Mouse (Mus musculus): Measurements from ENCODE around the gene Slc4a1ap. TPM values are rescaled to one million over a fixed set of nuclear protein-coding genes. Genes with fewer than 3 reads are reported as not detected.
A peak's percentile ranks its signal among the peaks of the same experiment; 100 is the strongest.
"Not testable (repeated sequence)": the region's sequence is repeated elsewhere in the genome, so short reads cannot be mapped to it uniquely, and the experiment has no call there.

Gene Slc4a1ap
- total RNA-seq (2021), result 10 to 100 TPM; 19.8 to 22.8 TPM

- intact Hi-C loops (cut with DNase I), result no loop called here
- peak; percentile 83 to 91 for DNase-seq
These were observed at the start of gene Slc4a1ap for GRCm38 (mm10) chr5:31526354-31527116. Gene Slc4a1ap, plus strand, starts transcription at chr5:31526995.

- intact Hi-C loops (cut with DNase I), result no loop called here
- DNase-seq, result no peak
These were observed 46.3 kb upstream of the Slc4a1ap start for GRCm38 (mm10) chr5:31480536-31480935.

- intact Hi-C loops (cut with DNase I), result no loop called here
- DNase-seq, result no peak
These were observed 41.4 kb upstream of the Slc4a1ap start, which contains the start of gene 4930548H24Rik for GRCm38 (mm10) chr5:31485440-31485839. Gene 4930548H24Rik, plus strand, starts transcription at chr5:31485740.

GRCm38 (mm10) chr5:31487889-31488288, 38.9 kb upstream of the Slc4a1ap start:
- no peak for DNase-seq
- intact Hi-C loops (cut with DNase I), result no loop called here

- DNase-seq, result no peak
- intact Hi-C loops (cut with DNase I), result no loop called here
These were observed 37.6 kb upstream of the Slc4a1ap start for GRCm38 (mm10) chr5:31489116-31489769.

GRCm38 (mm10) chr5:31492031-31492430, 34.8 kb upstream of the Slc4a1ap start:
- no peak for DNase-seq
- intact Hi-C loops (cut with DNase I), result no loop called here

- intact Hi-C loops (cut with DNase I), result no loop called here
- DNase-seq, result peak; percentile 85 to 87
These were observed 32.1 kb upstream of the Slc4a1ap start, which contains the start of gene Gpn1 for GRCm38 (mm10) chr5:31494513-31495297. Gene Gpn1, plus strand, starts transcription at chr5:31494741.

- intact Hi-C loops (cut with DNase I), result no loop called here
- no peak for DNase-seq
These were observed 22.0 kb upstream of the Slc4a1ap start for GRCm38 (mm10) chr5:31504843-31505242.

- intact Hi-C loops (cut with DNase I), result no loop called here
- DNase-seq, result no peak
These were observed 14.3 kb upstream of the Slc4a1ap start for GRCm38 (mm10) chr5:31512481-31512880.

GRCm38 (mm10) chr5:31520556-31520955, 6.2 kb upstream of the Slc4a1ap start:
- no peak for DNase-seq
- intact Hi-C loops (cut with DNase I), result no loop called here

- intact Hi-C loops (cut with DNase I), result no loop called here
- DNase-seq, result no peak
These were observed 404 bp downstream of the Slc4a1ap start for GRCm38 (mm10) chr5:31527117-31527680.

GRCm38 (mm10) chr5:31527707-31528106, 912 bp downstream of the Slc4a1ap start, which contains the start of gene Supt7l:
Gene Supt7l, minus strand, starts transcription at chr5:31527807.
- intact Hi-C loops (cut with DNase I); DNase-seq: not testable (repeated sequence)

GRCm38 (mm10) chr5:31528560-31528959, 1.8 kb downstream of the Slc4a1ap start:
- intact Hi-C loops (cut with DNase I), result no loop called here
- no peak for DNase-seq

- intact Hi-C loops (cut with DNase I), result no loop called here
- no peak for DNase-seq
These were observed 8.4 kb downstream of the Slc4a1ap start for GRCm38 (mm10) chr5:31535228-31535627.

GRCm38 (mm10) chr5:31559401-31559800, 32.6 kb downstream of the Slc4a1ap start:
- intact Hi-C loops (cut with DNase I), result no loop called here
- no peak for DNase-seq

GRCm38 (mm10) chr5:31560352-31560751, 33.6 kb downstream of the Slc4a1ap start:
- intact Hi-C loops (cut with DNase I), result loop anchor here (5.0 kb wide), 2 partner anchors 367 to 757 kb away; no protein-coding TSS in a partner anchor
- no peak for DNase-seq

GRCm38 (mm10) chr5:31562036-31562666, 35.4 kb downstream of the Slc4a1ap start:
- intact Hi-C loops (cut with DNase I), result loop anchor here (2.0 to 5.0 kb wide), 6 partner anchors 35 to 755 kb away; partner anchors contain the start of gene Mrpl33
- DNase-seq, result peak; percentile 38 to 50

GRCm38 (mm10) chr5:31563496-31563895, 36.7 kb downstream of the Slc4a1ap start:
- DNase-seq, result peak; percentile 78
- intact Hi-C loops (cut with DNase I), result loop anchor here (1.0 to 5.0 kb wide), 7 partner anchors 33 to 754 kb away; partner anchors contain the start of gene Mrpl33

GRCm38 (mm10) chr5:31563905-31564304, 37.1 kb downstream of the Slc4a1ap start:
- DNase-seq, result peak in 1 of 2 experiments; percentile 31
- intact Hi-C loops (cut with DNase I), result loop anchor here (1.0 to 5.0 kb wide), 8 partner anchors 33 to 753 kb away; partner anchors contain the start of gene Mrpl33

- intact Hi-C loops (cut with DNase I), result loop anchor here (2.0 to 5.0 kb wide), 3 partner anchors 312 to 752 kb away; no protein-coding TSS in a partner anchor
- DNase-seq, result peak; percentile 47 to 64
These were observed 38.2 kb downstream of the Slc4a1ap start for GRCm38 (mm10) chr5:31564976-31565375.
